Mouse (Mus musculus) lung, postnatal 0 days (tissue): ENCODE measurements around the gene Mrps35. TPM values are rescaled to one million over a fixed set of nuclear protein-coding genes. Genes with fewer than 3 reads are reported as not detected.
A peak's percentile ranks its signal among the peaks of the same experiment; 100 is the strongest.

ENCODE experiments used
- ATAC-seq: fragments of 200-750 bp; cut with Nextera tagmentation; 2 replicates; pipeline ENCODE4 v1.8.0; 2017; ENCODE audit warnings: moderate library complexity
- DNase-seq: peaks from one replicate; pipeline ENCODE4 v3.0.0-alpha.2; 2016; ENCODE audit warnings: low spot score
- H3K27ac ChIP-seq: fragments of 300-500 bp; sonication (generic); 2 replicates; pipeline ENCODE4 v1.5.1; 2014; ENCODE audit warnings: antibody characterized with exemption, mild to moderate bottlenecking, low read length, mixed read lengths
- H3K27me3 ChIP-seq: fragments of 300-500 bp; sonication (generic); replicated peaks from 2 replicates; pipeline ENCODE4 v1.6.1; 2014; ENCODE audit warnings: low read length, mixed read lengths; ENCODE audit not compliant: insufficient read depth
- H3K36me3 ChIP-seq: fragments of 300-500 bp; sonication (generic); 2 replicates; pipeline ENCODE4 v1.6.1; 2014; ENCODE audit warnings: low read length, mixed read lengths; ENCODE audit not compliant: insufficient read depth
- H3K4me1 ChIP-seq: fragments of 300-500 bp; sonication (generic); 2 replicates; pipeline ENCODE4 v1.6.1; 2014; ENCODE audit warnings: antibody characterized with exemption, low read depth, low read length, mixed read lengths; ENCODE audit not compliant: insufficient read depth
- H3K4me2 ChIP-seq: fragments of 300-500 bp; sonication (generic); replicated peaks from 2 replicates; pipeline ENCODE4 v1.6.1; 2014; ENCODE audit warnings: low read depth, mild to moderate bottlenecking, low read length, moderate library complexity, mixed read lengths
- H3K4me3 ChIP-seq: fragments of 300-500 bp; sonication (generic); 2 replicates; pipeline ENCODE4 v1.5.1; 2014; ENCODE audit warnings: low read depth, low read length
- H3K9ac ChIP-seq: fragments of 300-500 bp; sonication (generic); replicated peaks from 2 replicates; pipeline ENCODE4 v1.6.1; 2014; ENCODE audit warnings: low read depth, mild to moderate bottlenecking
- H3K9me3 ChIP-seq: fragments of 300-500 bp; sonication (generic); 2 replicates; pipeline ENCODE4 v1.6.1; 2016; ENCODE audit warnings: low read length, mixed read lengths
- CTCF ChIP-seq: IDR thresholded peaks from 2 replicates; pipeline ENCODE4 v1.5.1; 2016; ENCODE audit warnings: antibody characterized with exemption, mild to moderate bottlenecking
- EP300 ChIP-seq: IDR thresholded peaks from 2 replicates; pipeline ENCODE4 v1.6.1; 2016; ENCODE audit warnings: antibody characterized with exemption, mild to moderate bottlenecking, control low read depth
- WGBS: fragments of 180-500 bp; shearing (Covaris S2); extraction: QIAGEN DNeasy Blood & Tissue Kit; methylation state at CpG from one replicate; pipeline ENCODE4 v1.1.7; 2014; 5-methylcytosine and 5-hydroxymethylcytosine counted together
- polyA plus RNA-seq: library from polyadenylated mRNA; unstranded; fragments of >200 nt; fragmentation: Nextera tagmentation; extraction: Ambion mirVana; gene quantifications from 2 replicates; pipeline ENCODE4 v1.2.1, GENCODE M21; 2015

Gene Mrps35
- polyA plus RNA-seq, 1 experiment from 2014 or later: 64.7 TPM

- Histone ChIP-seq H3K36me3 (peaks cover 34% of the 10 kb centered on the region), H3K4me2 (no peak within 1 kb of the TSS), H3K27me3 (no peaks in the 10 kb centered on the region), H3K27ac (no peak within 1 kb of the TSS), H3K9me3 (no peaks in the 10 kb centered on the region), H3K4me3 (no peak within 1 kb of the TSS), H3K9ac (no peak within 1 kb of the TSS), H3K4me1 (no peaks in the 10 kb centered on the region)
- WGBS: 65% methylated on average over 13 of the region's 13 CpGs
- no peak for TF ChIP-seq EP300
- TF ChIP-seq CTCF: no peak
- DNase-seq: no peak
- ATAC-seq: no peak
Observed at GRCm38 (mm10) chr6:147032303-147032925, 10.2 kb upstream of the Mrps35 start, which contains the start of gene Rep15. Gene Rep15, plus strand, starts transcription at chr6:147032584.

- peak overlapping the region; percentile 75 for H3K4me2 ChIP-seq
- no peak for TF ChIP-seq EP300
- TF ChIP-seq CTCF: no peak
- H3K9ac ChIP-seq: no peak overlapping the region
- peaks cover 11% of the 10 kb centered on the region; the same call in 1 of the 2 replicates for H3K4me1 ChIP-seq
- ATAC-seq (no peak), DNase-seq (no peak)
- H3K27ac ChIP-seq: no peak overlapping the region
- WGBS: 44% methylated on average over 7 of the region's 7 CpGs
- H3K27me3 ChIP-seq: no peaks in the 10 kb centered on the region
- peak overlapping the region; percentile 89; the same call in 1 of the 2 replicates for H3K4me3 ChIP-seq
- H3K9me3 ChIP-seq: no peaks in the 10 kb centered on the region
- peaks cover 7% of the 10 kb centered on the region; the same call in 1 of the 2 replicates for H3K36me3 ChIP-seq
Observed at GRCm38 (mm10) chr6:147043633-147044032, 1.1 kb downstream of the Mrps35 start.

- ATAC-seq: no peak
Observed at GRCm38 (mm10) chr6:147049239-147049805, 6.8 kb downstream of the Mrps35 start.

GRCm38 (mm10) chr6:147051666-147052065 is 9.1 kb downstream of the Mrps35 start:
- Histone ChIP-seq H3K27me3 (no peaks in the 10 kb centered on the region), H3K36me3 (peaks cover 19% of the 10 kb centered on the region), H3K27ac (no peak overlapping the region), H3K4me3 (no peak overlapping the region), H3K9me3 (no peaks in the 10 kb centered on the region), H3K4me2 (no peak overlapping the region), H3K4me1 (no peaks in the 10 kb centered on the region), H3K9ac (no peak overlapping the region)
- TF ChIP-seq EP300 (no peak), CTCF (no peak)
- DNase-seq (no peak), ATAC-seq (no peak)
- 93% methylated on average over 8 of the region's 8 CpGs for WGBS

More at GRCm38 (mm10) chr6:147049239-147049805, 6.8 kb downstream of the Mrps35 start:
- TF ChIP-seq CTCF (no peak), EP300 (no peak)
- no peak overlapping the region for H3K4me2 ChIP-seq
- 97% methylated on average over 13 of the region's 13 CpGs for WGBS
- no peak overlapping the region for H3K27ac ChIP-seq
- no peak overlapping the region for H3K9ac ChIP-seq
- peaks cover under 1% of the 10 kb centered on the region; the same call in 1 of the 2 replicates for H3K4me1 ChIP-seq
- H3K36me3 ChIP-seq: peaks cover 15% of the 10 kb centered on the region; the same call in 1 of the 2 replicates
- no peaks in the 10 kb centered on the region for H3K27me3 ChIP-seq
- DNase-seq: no peak
- no peak overlapping the region for H3K4me3 ChIP-seq
- H3K9me3 ChIP-seq: no peaks in the 10 kb centered on the region

DNA sequence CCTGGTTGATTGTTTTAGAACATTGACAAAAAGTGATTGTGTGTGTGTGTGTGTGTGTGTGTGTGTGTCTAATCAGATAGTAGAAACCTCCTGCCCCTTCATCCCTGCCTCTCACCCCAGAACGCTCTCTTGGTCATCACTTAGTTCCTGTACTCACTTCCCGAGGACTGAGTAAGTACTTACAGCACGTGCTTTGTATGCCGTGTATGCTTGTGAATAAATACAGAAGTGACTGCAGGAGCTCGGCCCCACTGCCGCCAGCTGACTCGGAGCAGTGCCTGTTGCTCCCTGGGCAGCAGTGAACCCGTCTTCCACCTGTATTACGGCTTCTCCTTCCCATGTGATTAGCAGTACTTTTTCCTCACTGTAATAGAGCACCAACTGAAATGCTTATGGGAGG is 9.9 kb downstream of the Mrps35 start:
- DNase-seq: no peak

DNA sequence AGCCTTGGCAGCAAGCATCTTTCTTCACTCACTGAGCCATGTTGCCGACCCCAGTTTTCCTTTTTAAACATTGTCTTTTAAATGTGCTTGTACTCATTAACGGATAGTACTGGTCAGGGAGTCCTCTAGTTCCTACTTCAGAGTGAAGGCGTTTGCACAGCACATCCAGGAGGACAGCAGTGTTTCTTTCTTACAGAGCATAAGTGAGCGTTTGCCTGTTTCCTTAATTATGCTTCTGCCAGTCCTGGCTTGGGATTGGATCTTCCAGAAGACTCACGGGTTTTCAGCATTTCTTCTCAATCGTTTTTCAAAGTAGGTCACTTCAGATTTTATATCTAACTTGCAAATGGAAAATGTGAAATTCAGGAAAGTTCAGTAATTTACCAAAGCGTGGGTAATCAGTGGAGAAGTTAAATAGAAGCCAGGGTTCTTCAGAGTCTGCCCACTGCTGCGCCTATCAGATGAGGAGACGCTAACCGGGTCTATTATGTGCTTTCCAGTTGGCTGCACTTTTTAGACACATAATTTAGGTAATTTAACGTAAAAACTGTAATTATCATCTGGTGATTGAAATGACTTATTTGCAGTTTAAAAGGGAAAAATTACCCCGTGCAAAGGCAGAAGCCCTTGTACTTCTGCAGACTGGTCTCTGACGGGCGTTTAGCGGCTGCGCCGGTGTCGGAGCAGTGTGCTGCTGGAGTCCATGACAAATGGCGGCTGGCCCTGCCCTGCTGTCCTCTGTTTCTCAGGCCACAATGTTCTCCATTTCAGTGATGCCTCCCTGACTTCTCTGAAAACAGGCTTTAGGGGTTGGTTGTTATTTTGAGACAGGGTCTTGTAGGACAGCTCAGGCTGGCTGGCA is 11.5 kb downstream of the Mrps35 start:
- Histone ChIP-seq H3K4me1 (no peaks in the 10 kb centered on the region), H3K27me3 (no peaks in the 10 kb centered on the region), H3K27ac (no peak overlapping the region), H3K4me3 (no peak overlapping the region), H3K4me2 (no peak overlapping the region), H3K9me3 (no peaks in the 10 kb centered on the region), H3K36me3 (peaks cover 12% of the 10 kb centered on the region; the same call in 1 of the 2 replicates), H3K9ac (no peak overlapping the region)
- DNase-seq (no peak), ATAC-seq (no peak)
- WGBS: 92% methylated on average over 19 of the region's 19 CpGs
- TF ChIP-seq EP300 (no peak), CTCF (no peak)

More for the DNA sequence above, 9.9 kb downstream of the Mrps35 start:
- H3K36me3 ChIP-seq: peaks cover 20% of the 10 kb centered on the region
- H3K4me3 ChIP-seq: no peak overlapping the region
- H3K27ac ChIP-seq: no peak overlapping the region
- H3K4me1 ChIP-seq: no peaks in the 10 kb centered on the region
- no peak overlapping the region for H3K9ac ChIP-seq
- H3K9me3 ChIP-seq: no peaks in the 10 kb centered on the region
- TF ChIP-seq EP300 (no peak), CTCF (no peak)
- H3K27me3 ChIP-seq: no peaks in the 10 kb centered on the region
- WGBS: 83% methylated on average over 9 of the region's 9 CpGs
- no peak for ATAC-seq
- H3K4me2 ChIP-seq: no peak overlapping the region
